10 mouse cellular contexts compared by ENCODE assay signal in the genomic region with DNA sequence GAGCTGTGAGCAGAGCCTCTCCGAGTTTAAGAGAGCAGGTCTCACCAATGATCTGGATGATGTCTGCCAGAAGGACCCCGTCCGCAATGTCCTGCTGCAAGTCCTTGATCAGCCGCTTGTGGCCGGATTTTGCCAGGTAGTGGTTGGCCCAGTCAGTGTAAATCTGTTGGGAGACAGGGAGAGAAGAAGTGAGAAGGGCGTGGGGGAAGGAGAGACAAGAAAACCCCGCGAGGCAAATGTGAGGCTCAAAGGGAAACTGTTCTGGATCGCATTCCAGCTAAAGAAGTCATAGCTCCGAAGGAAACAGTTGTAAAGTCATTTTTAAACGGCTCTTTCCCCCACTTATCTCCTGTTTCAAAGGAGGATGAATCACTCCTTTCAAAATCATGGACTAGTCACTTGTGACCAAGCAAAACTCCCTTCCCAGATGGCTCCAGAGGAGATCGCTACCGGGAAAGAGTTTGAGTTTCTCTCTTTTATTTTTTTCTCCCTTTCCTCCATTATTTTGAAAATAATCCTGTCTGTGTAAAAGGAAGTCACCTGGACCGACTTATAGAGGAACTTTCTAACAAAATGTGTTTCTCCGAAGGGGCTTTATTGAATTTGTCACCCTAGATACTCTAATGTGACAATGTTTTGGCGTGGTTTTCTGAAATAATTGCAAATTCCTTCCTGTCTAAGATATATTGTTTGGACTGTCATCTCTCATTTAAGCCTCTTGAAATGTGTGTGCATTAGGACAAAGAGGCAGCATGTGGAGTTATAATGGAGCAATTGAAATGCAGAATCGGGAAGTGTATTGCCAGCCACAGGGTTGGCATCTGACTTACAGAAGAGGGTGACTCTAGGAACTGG.
DNase-seq lines count a peak whose midpoint lies in the region; ATAC-seq and TF ChIP-seq lines count a peak whose summit lies in the region.
"Had no signal": no experiment of that assay in that cellular context is flagged by ENCODE, and none has a peak within 500 bp of the region (broad histone marks: within the 10 kb centered on the region; RNA-seq: fewer than 3 reads in every experiment).

No protein-coding gene starts in this region.

- no peak overlapping the region for H3K4me3 ChIP-seq in intestine, embryonic 15.5 days (replicated peaks)
- no peak overlapping the region for H3K4me3 ChIP-seq in intestine, embryonic 16.5 days (ENCODE audit: low read length)
- H3K4me3 ChIP-seq in C2C12 (ENCODE audit: insufficient read depth, poor library complexity, severe bottlenecking): peak overlapping the region; percentile 37
- no peak overlapping the region for H3K4me3 ChIP-seq in kidney, embryonic 14.5 days (ENCODE audit: low read length)

- H3K79me2 ChIP-seq in C2C12 (ENCODE audit: control insufficient read depth, insufficient read depth): peaks cover 45% of the 10 kb centered on the region

- WGBS in intestine, embryonic 15.5 days: 63% methylated on average over 17 of the region's 17 CpGs
- WGBS in intestine, embryonic 16.5 days: 63% methylated on average over 17 of the region's 17 CpGs
- 43% methylated on average over 17 of the region's 17 CpGs for WGBS in kidney, embryonic 14.5 days

- no peak overlapping the region for H3K27ac ChIP-seq in intestine, embryonic 15.5 days
- H3K27ac ChIP-seq in intestine, embryonic 16.5 days (ENCODE audit: low read length): no peak overlapping the region
- no peak overlapping the region; the same call in 1 of the 2 replicates for H3K27ac ChIP-seq in kidney, embryonic 14.5 days (ENCODE audit: low read depth, low read length)

- peak; percentile 6 to 68 for DNase-seq in adrenal gland, adult (ENCODE audit: inconsistent age in 2 of 2, low spot score in 1 of 2)
- DNase-seq in adrenal gland, adult 18-20 months (ENCODE audit: low spot score in 2 of 2): no peak
- no peak for DNase-seq in layer of hippocampus, postnatal 25 days (ENCODE audit: extremely low spot score in 1 of 2, low spot score in 1 of 2)
- no peak for DNase-seq in neural tube, embryonic 10.5 days (ENCODE audit: extremely low spot score, low spot score)
- DNase-seq: embryo, embryonic 11 days; gastrocnemius, postnatal 36 days had no signal

- H3K27me3 ChIP-seq in intestine, embryonic 15.5 days (replicated peaks): no peaks in the 10 kb centered on the region
- H3K27me3 ChIP-seq in intestine, embryonic 16.5 days (replicated peaks; ENCODE audit: control insufficient read depth, insufficient read depth, low read length): no peaks in the 10 kb centered on the region
- H3K27me3 ChIP-seq in C2C12 (ENCODE audit: control insufficient read depth, insufficient read depth, insufficient read length): no peaks in the 10 kb centered on the region
- H3K27me3 ChIP-seq in kidney, embryonic 14.5 days (ENCODE audit: control insufficient read depth, insufficient read depth, low read length): no peaks in the 10 kb centered on the region

- H3K79me3 ChIP-seq in C2C12 (ENCODE audit: low read depth): peaks cover 31% of the 10 kb centered on the region

- H3ac ChIP-seq in C2C12 (ENCODE audit: control insufficient read depth, insufficient read length, low read depth): peak overlapping the region; percentile 62

- no peak for ATAC-seq in intestine, embryonic 15.5 days
- no peak for ATAC-seq in intestine, embryonic 16.5 days
- 0 out of 2 replicates have a peak, but pooled peaks have one; percentile 49 for ATAC-seq in kidney, embryonic 14.5 days (ENCODE audit: low FRiP score, low TSS enrichment)

- H3K9me3 ChIP-seq in intestine, embryonic 15.5 days: no peaks in the 10 kb centered on the region
- H3K9me3 ChIP-seq in intestine, embryonic 16.5 days (ENCODE audit: control insufficient read depth, low read length): no peaks in the 10 kb centered on the region
- H3K9me3 ChIP-seq in kidney, embryonic 14.5 days (ENCODE audit: control insufficient read depth, low read length): no peaks in the 10 kb centered on the region

- no peaks in the 10 kb centered on the region for H3K36me3 ChIP-seq in intestine, embryonic 15.5 days
- H3K36me3 ChIP-seq in intestine, embryonic 16.5 days (ENCODE audit: control insufficient read depth, insufficient read depth, low read length): no peaks in the 10 kb centered on the region
- no peaks in the 10 kb centered on the region for H3K36me3 ChIP-seq in C2C12 (ENCODE audit: control insufficient read depth, insufficient read depth)
- no peaks in the 10 kb centered on the region for H3K36me3 ChIP-seq in kidney, embryonic 14.5 days (ENCODE audit: control insufficient read depth, insufficient read depth, low read length)

- no peak overlapping the region for H3K9ac ChIP-seq in intestine, embryonic 15.5 days
- H3K9ac ChIP-seq in intestine, embryonic 16.5 days (ENCODE audit: low read depth, low read length): no peak overlapping the region
- H3K9ac ChIP-seq in kidney, embryonic 14.5 days (ENCODE audit: low read depth, low read length): no peak overlapping the region

- no peak for TF ChIP-seq CTCF in C2C12 (IDR thresholded peaks at IDR 0.05; ENCODE audit: control insufficient read depth, insufficient read depth, insufficient read length)

- H3K4me2 ChIP-seq in intestine, embryonic 15.5 days (replicated peaks): 0 out of 2 replicates have a peak overlapping the region, but pooled peaks have one; percentile 6
- H3K4me2 ChIP-seq in intestine, embryonic 16.5 days (ENCODE audit: low read depth, low read length): no peak overlapping the region
- no peak overlapping the region; the same call in 1 of the 2 replicates for H3K4me2 ChIP-seq in kidney, embryonic 14.5 days (replicated peaks; ENCODE audit: low read depth, low read length)

- no peaks in the 10 kb centered on the region for H3K4me1 ChIP-seq in intestine, embryonic 15.5 days (replicated peaks)
- 0 out of 2 replicates have a peak, but pooled peaks cover 2% of the 10 kb centered on the region for H3K4me1 ChIP-seq in intestine, embryonic 16.5 days (ENCODE audit: control insufficient read depth, insufficient read depth, low read length)
- H3K4me1 ChIP-seq in kidney, embryonic 14.5 days (ENCODE audit: control insufficient read depth, insufficient read depth, low read length): no peaks in the 10 kb centered on the region

TF ChIP-seq in C2C12, 6 proteins besides CTCF, POLR2A, EP300 and RAD21:
- no peak for TF ChIP-seq CEBPB (IDR thresholded peaks at IDR 0.05; ENCODE audit: low read depth)
- TF ChIP-seq USF1 (IDR thresholded peaks at IDR 0.05; ENCODE audit: low read depth): no peak
- TF ChIP-seq MYOD1 (IDR thresholded peaks at IDR 0.05; ENCODE audit: control insufficient read depth, insufficient read length, low read depth): no peak
- TF ChIP-seq MYOG (IDR thresholded peaks at IDR 0.05; ENCODE audit: control insufficient read depth, extremely low read depth, insufficient read length): no peak
- peak; percentile 52 for TF ChIP-seq FOSL1 (IDR thresholded peaks at IDR 0.05; ENCODE audit: insufficient read depth, low read length, poor library complexity, severe bottlenecking)
- peak; percentile 2 for TF ChIP-seq MAX (IDR thresholded peaks at IDR 0.05)
TF ChIP-seq in C2C12: peak in this region for 2.

Comparison
In these comparisons a context has a peak if more than half of its experiments do, and no peak if none do; other contexts are left out.
1. DNase-seq: peak in adrenal gland, adult (2 of 2); none in adrenal gland, adult 18-20 months (0 of 2), layer of hippocampus, postnatal 25 days (0 of 2) and neural tube, embryonic 10.5 days (single experiment).